Mouse (Mus musculus): ENCODE measurements around the gene Erf.

Gene Erf

GRCm38 (mm10) chr7:25205355-25206093 is 45.0 kb downstream of the Erf start:
- no peak for DNase-seq

DNA sequence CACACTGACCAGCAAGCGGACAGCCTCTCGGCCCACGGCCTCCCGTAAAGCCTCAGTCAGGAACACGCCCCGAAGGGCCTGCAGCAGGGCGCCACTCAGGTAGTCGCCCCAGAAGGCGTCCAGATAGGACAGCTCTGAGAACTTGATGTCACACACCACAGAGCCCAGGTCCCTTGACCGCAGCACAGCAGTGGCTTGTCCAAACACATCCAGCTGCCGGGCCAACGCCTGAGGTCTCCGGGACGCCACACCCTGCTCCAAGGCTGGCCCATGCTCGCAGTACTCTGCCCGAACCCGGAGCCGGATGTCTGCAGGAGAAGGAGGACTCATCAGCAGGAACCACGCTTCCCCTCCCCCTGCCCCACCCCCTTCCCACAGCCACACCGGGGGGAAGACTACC is 46.9 kb downstream of the Erf start:
- DNase-seq, result no peak

DNA sequence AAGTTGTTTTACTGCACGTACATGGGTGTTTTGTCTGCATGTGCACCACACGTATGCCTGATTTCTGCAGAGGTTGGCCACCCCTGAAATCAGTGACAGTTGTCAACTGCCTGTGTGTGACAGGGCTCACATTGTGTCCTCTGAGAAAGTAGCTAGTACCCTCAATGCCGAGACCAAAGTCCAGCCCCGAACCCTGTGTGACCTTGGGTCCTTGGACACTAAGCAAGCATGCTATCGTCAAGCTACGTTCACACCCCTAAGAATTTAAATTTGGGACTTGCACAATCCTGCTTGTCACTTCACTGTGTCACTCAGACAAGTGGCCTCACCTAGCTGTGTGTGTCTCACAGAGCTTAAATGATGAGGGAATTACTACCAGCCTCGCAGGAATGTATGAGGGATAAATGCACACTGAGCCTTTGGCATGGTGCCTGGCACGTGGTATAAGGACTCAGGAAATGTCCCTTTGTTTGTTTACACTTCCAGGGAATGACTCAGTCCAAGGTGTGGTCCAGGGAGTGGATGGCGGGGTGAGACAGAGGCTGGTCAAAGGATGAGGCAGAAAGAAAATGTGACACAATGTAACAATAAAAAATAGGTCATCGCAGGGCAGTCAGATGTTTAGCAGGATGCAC is 53.1 kb downstream of the Erf start:
- DNase-seq, result no peak

DNA sequence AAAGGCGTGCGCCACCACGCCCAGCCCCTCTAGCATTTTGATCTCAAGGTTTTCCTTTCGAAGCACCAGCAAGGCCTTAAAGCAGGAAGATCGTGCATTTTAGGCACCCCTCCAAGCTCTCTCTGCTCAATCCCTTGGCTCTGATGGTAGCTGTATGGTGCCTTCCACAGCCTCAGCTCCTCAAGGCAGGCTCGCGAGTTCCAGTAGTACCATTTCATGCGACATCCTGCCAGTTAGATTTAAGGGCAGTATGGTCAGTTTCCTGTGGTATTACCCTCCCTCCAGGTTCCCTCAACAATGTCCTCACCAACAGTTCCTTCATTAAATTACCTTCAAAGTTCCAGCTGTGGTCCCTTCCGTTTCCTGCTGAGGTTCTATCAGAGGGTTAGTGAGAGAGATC is 54.5 kb downstream of the Erf start:
- DNase-seq, result no peak

DNA sequence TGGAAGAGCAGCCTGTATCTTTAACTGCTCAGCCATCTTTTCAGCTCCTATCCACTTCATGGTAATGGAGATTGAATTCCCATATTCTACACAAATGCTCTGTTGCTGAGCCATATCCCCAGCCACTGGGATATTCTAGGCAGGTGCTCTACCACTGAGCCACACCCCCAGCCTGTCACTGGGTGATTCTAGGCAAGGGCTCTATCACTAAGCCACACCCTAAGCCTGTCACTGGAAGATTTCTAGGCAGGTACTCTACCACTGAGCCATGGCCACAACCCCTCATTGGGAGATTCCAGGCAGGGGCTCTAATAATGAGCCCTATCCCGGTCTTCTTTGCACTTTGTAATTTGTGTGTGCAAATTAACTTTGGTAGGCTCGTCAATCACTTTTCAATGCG is 55.4 kb downstream of the Erf start:
- DNase-seq, result no peak

All from embryo, embryonic 11 days (tissue).